Mouse (Mus musculus): ENCODE results near the gene Slc25a40.

The Slc25a40 gene

GRCm38 (mm10) chr5:8491778-8492177, 69.1 kb downstream of the Slc25a40 start:
- no peak for DNase-seq

All from kidney, adult 8-10 months (tissue).